Mouse (Mus musculus): ENCODE results near the gene Rpl14.

Rpl14 gene

DNA sequence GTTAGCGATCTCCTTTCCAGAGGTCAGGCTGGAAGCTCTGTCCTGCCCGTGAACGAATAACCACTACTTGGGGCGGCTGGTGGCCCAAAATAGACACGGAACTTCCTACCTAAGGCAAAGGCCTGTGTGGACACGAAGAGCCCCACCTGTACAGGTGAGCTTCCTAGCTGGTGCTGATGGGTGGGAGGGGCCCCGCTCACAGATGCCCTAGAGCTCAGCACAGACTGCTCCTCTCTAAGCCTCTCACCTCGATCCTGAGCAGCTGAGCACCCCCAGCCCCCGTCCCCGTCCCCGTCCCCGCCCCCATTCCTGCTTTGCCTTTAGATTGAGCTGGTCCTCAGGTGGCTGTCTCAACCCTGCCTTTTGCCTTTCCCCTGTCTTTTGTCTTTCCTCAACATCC is 32.7 kb downstream of the Rpl14 start:
- no peak for DNase-seq (ENCODE audit: low spot score)

GRCm38 (mm10) chr9:120611055-120611454 is 39.8 kb downstream of the Rpl14 start:
- DNase-seq (ENCODE audit: low spot score): no peak

DNA sequence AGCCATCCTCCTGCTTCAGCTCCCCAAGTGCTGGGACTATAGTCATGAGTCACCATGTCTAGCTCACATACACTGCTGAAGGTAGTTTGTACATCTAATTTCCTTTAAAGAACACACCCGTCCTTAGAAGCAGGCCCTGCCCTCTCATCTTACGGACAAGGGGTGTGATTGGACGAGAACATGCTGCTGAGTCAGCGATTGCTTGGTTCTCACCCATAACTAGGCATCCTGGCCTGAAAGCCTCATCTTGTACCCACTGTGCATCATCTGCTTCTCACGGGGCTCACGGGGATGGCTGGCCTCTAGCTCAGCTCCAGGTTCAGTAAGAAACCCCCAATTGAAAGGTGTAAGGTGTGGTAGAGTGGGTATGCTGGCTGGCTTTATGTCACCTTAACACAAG is 42.8 kb downstream of the Rpl14 start:
- DNase-seq (ENCODE audit: low spot score): no peak

GRCm38 (mm10) chr9:120618101-120618500 is 46.9 kb downstream of the Rpl14 start:
- DNase-seq (ENCODE audit: low spot score): no peak

DNA sequence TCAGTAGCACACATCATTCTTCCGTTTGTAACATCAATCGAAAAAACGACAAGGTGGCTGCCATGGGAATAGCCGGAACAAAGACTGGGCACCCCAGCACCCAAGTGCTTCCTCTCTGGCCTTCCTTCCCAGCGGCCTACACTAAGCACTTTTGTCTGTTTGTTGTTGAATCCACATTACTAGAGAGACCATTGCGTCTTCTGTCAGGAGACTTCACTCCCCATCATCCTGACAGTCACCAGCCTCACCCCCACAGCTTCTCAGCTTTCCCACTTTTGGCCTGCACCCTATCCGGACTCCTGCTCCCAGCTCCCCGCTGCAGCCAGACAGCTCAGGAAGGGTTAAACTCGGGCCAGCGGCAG is 48.1 kb downstream of the Rpl14 start:
- no peak for DNase-seq (ENCODE audit: low spot score)

DNA sequence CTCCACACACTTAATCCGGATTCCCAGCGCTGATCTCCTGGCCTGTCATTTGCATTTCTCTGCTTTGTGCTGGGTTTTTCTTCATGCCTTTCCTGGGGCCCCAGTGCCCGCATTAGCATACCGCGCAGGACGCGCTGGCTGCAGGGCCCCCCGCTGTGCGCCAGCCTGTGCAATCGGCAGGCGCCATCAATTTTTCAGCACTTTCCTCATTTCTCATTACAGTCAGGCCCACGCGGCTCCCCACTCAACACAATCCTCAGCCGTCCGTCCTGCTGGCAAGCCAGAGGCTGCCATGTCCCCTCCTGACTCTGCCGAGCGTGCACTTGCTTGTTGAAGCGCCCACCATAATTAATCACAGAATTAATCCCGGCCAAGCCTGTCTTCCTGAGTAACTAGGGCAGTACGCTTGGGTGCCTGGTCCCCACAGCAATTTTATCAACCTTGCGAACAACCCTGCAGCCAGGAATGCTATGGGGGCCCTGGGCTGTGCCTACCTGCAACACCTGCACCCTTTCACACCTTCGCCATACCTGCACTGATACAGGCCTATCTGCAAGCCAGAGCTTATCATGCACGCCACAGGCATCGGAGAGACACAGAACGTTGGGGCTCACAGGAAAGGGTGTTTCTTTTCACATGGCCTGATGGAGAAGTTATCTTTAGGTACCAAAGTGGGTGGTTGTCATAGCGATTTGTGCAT is 48.6 kb downstream of the Rpl14 start:
- no peak for DNase-seq (ENCODE audit: low spot score)

GRCm38 (mm10) chr9:120620409-120620745 is 49.1 kb downstream of the Rpl14 start:
- no peak for DNase-seq (ENCODE audit: low spot score)
